Mouse (Mus musculus) left cerebral cortex, adult 11 months (tissue): ENCODE measurements around the gene Nos1.

Experiments
- DNase-seq: peaks from one replicate; pipeline ENCODE4 v3.0.0; 2022; ENCODE audit warnings: low spot score

Gene Nos1

GRCm38 (mm10) chr5:117780681-117781080 lies at the start of gene Nos1:
Gene Nos1, plus strand, starts transcription at chr5:117781032.
- no peak for DNase-seq

GRCm38 (mm10) chr5:117731311-117731710 lies 49.5 kb upstream of the Nos1 start:
- no peak for DNase-seq

- no peak for DNase-seq
Observed at GRCm38 (mm10) chr5:117744654-117745178, 36.1 kb upstream of the Nos1 start.

- DNase-seq: no peak
Observed at GRCm38 (mm10) chr5:117749353-117749752, 31.5 kb upstream of the Nos1 start.

GRCm38 (mm10) chr5:117757696-117758482 lies 22.9 kb upstream of the Nos1 start:
- no peak for DNase-seq

GRCm38 (mm10) chr5:117761181-117761832 lies 19.5 kb upstream of the Nos1 start:
- DNase-seq: no peak

GRCm38 (mm10) chr5:117764496-117764895 lies 16.3 kb upstream of the Nos1 start:
- DNase-seq: no peak

- no peak for DNase-seq
Observed at GRCm38 (mm10) chr5:117779175-117779574, 1.7 kb upstream of the Nos1 start.

GRCm38 (mm10) chr5:117781178-117781577 lies 346 bp downstream of the Nos1 start:
- DNase-seq: no peak

- no peak for DNase-seq
Observed at GRCm38 (mm10) chr5:117790071-117790470, 9.2 kb downstream of the Nos1 start.

GRCm38 (mm10) chr5:117791875-117792274 lies 11.0 kb downstream of the Nos1 start:
- no peak for DNase-seq

- DNase-seq: no peak
Observed at GRCm38 (mm10) chr5:117800849-117801248, 20.0 kb downstream of the Nos1 start.

GRCm38 (mm10) chr5:117802071-117802521 lies 21.3 kb downstream of the Nos1 start:
- no peak for DNase-seq

GRCm38 (mm10) chr5:117803551-117803950 lies 22.7 kb downstream of the Nos1 start:
- DNase-seq: peak; percentile 21

- no peak for DNase-seq
Observed at GRCm38 (mm10) chr5:117810930-117811329, 30.1 kb downstream of the Nos1 start.

- no peak for DNase-seq
Observed at GRCm38 (mm10) chr5:117818800-117819199, 38.0 kb downstream of the Nos1 start.

GRCm38 (mm10) chr5:117820445-117820844 lies 39.6 kb downstream of the Nos1 start:
- no peak for DNase-seq

- no peak for DNase-seq
Observed at GRCm38 (mm10) chr5:117823811-117824210, 43.0 kb downstream of the Nos1 start.

- no peak for DNase-seq
Observed at GRCm38 (mm10) chr5:117824486-117824885, 43.7 kb downstream of the Nos1 start.

- no peak for DNase-seq
Observed at GRCm38 (mm10) chr5:117825336-117825735, 44.5 kb downstream of the Nos1 start.

GRCm38 (mm10) chr5:117827366-117827765 lies 46.5 kb downstream of the Nos1 start:
- no peak for DNase-seq

- peak; percentile 40 for DNase-seq
Observed at GRCm38 (mm10) chr5:117836930-117837329, 56.1 kb downstream of the Nos1 start.

GRCm38 (mm10) chr5:117837731-117838130 lies 56.9 kb downstream of the Nos1 start:
- no peak for DNase-seq
